Mouse (Mus musculus) heart, embryonic 16.5 days (tissue): ENCODE measurements around the gene Insrr. TPM values are rescaled to one million over a fixed set of nuclear protein-coding genes. Genes with fewer than 3 reads are reported as not detected.
A peak's percentile ranks its signal among the peaks of the same experiment; 100 is the strongest.

ENCODE experiments used
- ATAC-seq: fragments of 200-750 bp; cut with Nextera tagmentation; replicated peaks from 2 replicates; pipeline ENCODE4 v1.8.0; 2017; ENCODE audit warnings: moderate number of reproducible peaks; ENCODE audit not compliant: insufficient read depth, low FRiP score; ENCODE audit errors: extremely low read depth
- H3K27ac ChIP-seq: fragments of 300-500 bp; sonication (generic); 2 replicates; pipeline ENCODE4 v1.5.1; 2014; ENCODE audit warnings: mild to moderate bottlenecking, low read length, control low read depth, moderate library complexity
- H3K27me3 ChIP-seq: fragments of 300-500 bp; sonication (generic); 2 replicates; pipeline ENCODE4 v1.6.1; 2014; ENCODE audit warnings: low read length, mixed read lengths; ENCODE audit not compliant: control insufficient read depth, insufficient read depth
- H3K36me3 ChIP-seq: fragments of 300-500 bp; sonication (generic); 2 replicates; pipeline ENCODE4 v1.6.1; 2014; ENCODE audit not compliant: control insufficient read depth, insufficient read depth
- H3K4me1 ChIP-seq: fragments of 300-500 bp; sonication (generic); 2 replicates; pipeline ENCODE4 v1.6.1; 2014; ENCODE audit warnings: low read length, mixed read lengths; ENCODE audit not compliant: control insufficient read depth, insufficient read depth
- H3K4me2 ChIP-seq: fragments of 300-500 bp; sonication (generic); 2 replicates; pipeline ENCODE4 v1.6.1; 2014; ENCODE audit warnings: low read depth, mild to moderate bottlenecking, control low read depth, low read length
- H3K4me3 ChIP-seq: fragments of 300-500 bp; sonication (generic); 2 replicates; pipeline ENCODE4 v1.5.1; 2014; ENCODE audit warnings: mild to moderate bottlenecking, control low read depth, low read length
- H3K9ac ChIP-seq: fragments of 300-500 bp; sonication (generic); 2 replicates; pipeline ENCODE4 v1.6.1; 2014; ENCODE audit warnings: low read length, control low read depth
- H3K9me3 ChIP-seq: fragments of 300-500 bp; sonication (generic); replicated peaks from 2 replicates; pipeline ENCODE4 v1.6.1; 2016; ENCODE audit warnings: low read length; ENCODE audit not compliant: control insufficient read depth
- WGBS: fragments of 180-500 bp; shearing (Covaris S2); extraction: QIAGEN DNeasy Blood & Tissue Kit; methylation state at CpG from one replicate; pipeline ENCODE4 v1.1.7; 2014; 5-methylcytosine and 5-hydroxymethylcytosine counted together
- polyA plus RNA-seq: library from polyadenylated mRNA; unstranded; fragments of >200 nt; fragmentation: Nextera tagmentation; extraction: Ambion mirVana; gene quantifications from 2 replicates; pipeline ENCODE4 v1.2.1, GENCODE M21; 2015

Gene Insrr
- polyA plus RNA-seq, 1 experiment from 2014 or later: not detected

DNA sequence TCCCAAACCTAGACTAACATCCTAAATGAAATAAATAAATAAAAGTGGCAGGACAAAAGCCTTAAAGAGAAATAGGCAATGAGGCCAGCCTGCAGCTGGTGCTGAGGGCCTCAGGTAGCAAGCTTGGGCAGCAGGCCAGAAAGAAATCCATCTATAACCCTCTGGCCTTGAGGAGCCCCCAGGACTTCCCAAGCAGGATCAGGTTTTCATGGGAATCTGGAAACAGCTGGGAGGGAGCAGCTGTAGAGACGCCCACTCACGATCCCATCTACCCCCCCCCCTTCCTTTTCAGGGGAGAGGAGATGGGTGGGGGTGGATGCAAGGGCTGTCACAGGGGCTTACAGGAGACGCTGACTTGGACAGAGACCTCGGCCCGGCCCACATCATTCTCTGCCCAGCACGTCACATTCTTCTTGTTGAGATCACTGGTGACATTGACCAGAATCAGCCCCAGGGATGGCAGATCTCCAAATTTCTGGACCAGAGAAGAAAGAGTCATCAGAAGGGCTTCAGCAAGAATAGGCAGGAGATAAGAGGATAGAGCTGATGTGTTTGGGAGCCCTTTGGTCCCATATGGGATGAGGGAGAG, 11.0 kb upstream of the Insrr start:
- Histone ChIP-seq H3K4me2 (no peak overlapping the region), H3K27me3 (peaks cover 21% of the 10 kb centered on the region), H3K4me3 (no peak overlapping the region), H3K9me3 (no peaks in the 10 kb centered on the region), H3K36me3 (no peaks in the 10 kb centered on the region), H3K9ac (0 out of 2 replicates have a peak overlapping the region, but pooled peaks have one; percentile 5), H3K27ac (no peak overlapping the region), H3K4me1 (peaks cover 9% of the 10 kb centered on the region)
- WGBS: 10% methylated on average over 6 of the region's 6 CpGs
- ATAC-seq: peak; percentile 41; the same call in 1 of the 2 replicates

- ATAC-seq: no peak
- Histone ChIP-seq H3K27ac (no peak overlapping the region), H3K4me2 (no peak overlapping the region), H3K9me3 (no peaks in the 10 kb centered on the region), H3K36me3 (no peaks in the 10 kb centered on the region), H3K4me1 (peaks cover 9% of the 10 kb centered on the region), H3K4me3 (no peak overlapping the region), H3K27me3 (peaks cover 51% of the 10 kb centered on the region), H3K9ac (no peak overlapping the region)
- 33% methylated on average over 1 of the region's 1 CpGs for WGBS
Measured at GRCm38 (mm10) chr3:87789248-87789647, 7.5 kb upstream of the Insrr start.

DNA sequence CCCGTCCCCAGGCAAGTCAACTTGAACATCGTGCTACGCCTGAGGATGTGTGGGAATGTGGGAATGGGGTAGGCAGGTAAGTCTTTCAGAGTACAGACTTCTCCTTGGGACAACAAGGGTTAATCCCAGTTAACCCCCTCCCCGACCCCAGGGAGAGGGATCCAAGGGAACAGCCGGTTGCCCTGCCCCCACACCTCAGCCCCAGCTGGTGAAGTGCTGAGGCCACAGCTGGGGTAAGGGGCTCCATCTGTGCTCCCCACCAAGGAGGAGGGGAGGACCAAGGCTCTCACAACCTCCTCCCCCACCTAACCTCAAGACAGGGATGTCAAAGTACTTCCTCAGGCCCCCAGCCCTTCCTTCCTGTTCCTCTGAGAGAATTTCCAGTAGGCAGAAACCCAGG, 7.0 kb upstream of the Insrr start:
- Histone ChIP-seq H3K36me3 (no peaks in the 10 kb centered on the region), H3K4me1 (peaks cover 12% of the 10 kb centered on the region), H3K27me3 (peaks cover 56% of the 10 kb centered on the region), H3K4me2 (no peak overlapping the region), H3K27ac (no peak overlapping the region), H3K9me3 (no peaks in the 10 kb centered on the region), H3K9ac (no peak overlapping the region), H3K4me3 (no peak overlapping the region)
- no peak for ATAC-seq
- 38% methylated on average over 5 of the region's 5 CpGs for WGBS

GRCm38 (mm10) chr3:87794922-87795325, 1.8 kb upstream of the Insrr start, which contains the start of gene Ntrk1:
TSS of gene Ntrk1 (minus strand) at chr3:87795162.
- Histone ChIP-seq H3K4me2 (peak within 1 kb of the TSS; percentile 39), H3K27ac (no peak within 1 kb of the TSS), H3K9ac (peak within 1 kb of the TSS; percentile 32; the same call in 1 of the 2 replicates), H3K9me3 (no peaks in the 10 kb centered on the region), H3K36me3 (no peaks in the 10 kb centered on the region), H3K27me3 (peaks cover 94% of the 10 kb centered on the region), H3K4me3 (peak within 1 kb of the TSS; percentile 36), H3K4me1 (peaks cover 12% of the 10 kb centered on the region; the same call in 1 of the 2 replicates)
- WGBS: under 1% methylated on average over 43 of the region's 47 CpGs
- ATAC-seq: 0 out of 2 replicates have a peak, but pooled peaks have one; percentile 47

- ATAC-seq: no peak; the same call in 1 of the 2 replicates
- Histone ChIP-seq H3K36me3 (no peaks in the 10 kb centered on the region), H3K9ac (no peak overlapping the region; the same call in 1 of the 2 replicates), H3K4me2 (peak overlapping the region; percentile 39), H3K27ac (no peak overlapping the region), H3K27me3 (peaks cover 95% of the 10 kb centered on the region), H3K4me3 (peak overlapping the region; percentile 36), H3K9me3 (no peaks in the 10 kb centered on the region), H3K4me1 (peaks cover 12% of the 10 kb centered on the region; the same call in 1 of the 2 replicates)
- 17% methylated on average over 33 of the region's 33 CpGs for WGBS
Measured at GRCm38 (mm10) chr3:87795336-87796277, 1.1 kb upstream of the Insrr start.

- Histone ChIP-seq H3K27ac (no peak overlapping the region), H3K4me3 (no peak overlapping the region), H3K4me1 (peaks cover 4% of the 10 kb centered on the region), H3K4me2 (no peak overlapping the region), H3K27me3 (peaks cover 91% of the 10 kb centered on the region), H3K9me3 (no peaks in the 10 kb centered on the region), H3K36me3 (no peaks in the 10 kb centered on the region), H3K9ac (no peak overlapping the region)
- ATAC-seq: no peak
- 58% methylated on average over 5 of the region's 5 CpGs for WGBS
Measured at GRCm38 (mm10) chr3:87801681-87802080, 4.9 kb downstream of the Insrr start.

GRCm38 (mm10) chr3:87804038-87804677, 7.4 kb downstream of the Insrr start:
- ATAC-seq: no peak
- 4% methylated on average over 26 of the region's 26 CpGs for WGBS
- H3K27ac ChIP-seq: no peak overlapping the region

GRCm38 (mm10) chr3:87809322-87809962, 12.7 kb downstream of the Insrr start:
- Histone ChIP-seq H3K4me1 (peaks cover 6% of the 10 kb centered on the region; the same call in 1 of the 2 replicates), H3K4me2 (peak overlapping the region; percentile 1; the same call in 1 of the 2 replicates), H3K4me3 (no peak overlapping the region; the same call in 1 of the 2 replicates), H3K9ac (no peak overlapping the region), H3K27ac (no peak overlapping the region), H3K9me3 (no peaks in the 10 kb centered on the region), H3K27me3 (peaks cover 76% of the 10 kb centered on the region), H3K36me3 (no peaks in the 10 kb centered on the region)
- WGBS: 7% methylated on average over 28 of the region's 28 CpGs
- ATAC-seq: no peak

More at GRCm38 (mm10) chr3:87804038-87804677, 7.4 kb downstream of the Insrr start:
- Histone ChIP-seq H3K36me3 (no peaks in the 10 kb centered on the region), H3K27me3 (peaks cover 89% of the 10 kb centered on the region), H3K4me3 (peak overlapping the region; percentile 45), H3K9me3 (no peaks in the 10 kb centered on the region), H3K4me1 (peaks cover 4% of the 10 kb centered on the region), H3K9ac (no peak overlapping the region), H3K4me2 (peak overlapping the region; percentile 68)
